Mouse (Mus musculus): ENCODE results near the gene Hdac9. TPM values are rescaled to one million over a fixed set of nuclear protein-coding genes. Genes with fewer than 3 reads are reported as not detected.

Gene Hdac9
- polyA plus RNA-seq, 1 experiment from 2014 or later = 4.6 TPM

GRCm38 (mm10) chr12:34440930-34441329 lies 476.0 kb downstream of the Hdac9 start:
- 27% methylated on average over 8 of the region's 8 CpGs for WGBS
- Histone ChIP-seq H3K27ac (ENCODE audit: low read length) (no peak overlapping the region), H3K4me2 (ENCODE audit: low read depth, low read length) (no peak overlapping the region), H3K36me3 (ENCODE audit: control insufficient read depth, insufficient read depth, low read length) (no peaks in the 10 kb centered on the region), H3K9ac (ENCODE audit: low read length) (no peak overlapping the region), H3K4me3 (replicated peaks; ENCODE audit: low read length) (no peak overlapping the region), H3K27me3 (ENCODE audit: control insufficient read depth, insufficient read depth, low read length) (no peaks in the 10 kb centered on the region), H3K4me1 (ENCODE audit: control insufficient read depth, insufficient read depth, low read length) (no peaks in the 10 kb centered on the region), H3K9me3 (replicated peaks; ENCODE audit: control insufficient read depth, low read length) (no peaks in the 10 kb centered on the region)
- no peak for ATAC-seq (ENCODE audit: insufficient read depth, low FRiP score)

GRCm38 (mm10) chr12:34432919-34433318 lies 484.0 kb downstream of the Hdac9 start:
- Histone ChIP-seq H3K9ac (ENCODE audit: low read length) (no peak overlapping the region), H3K4me2 (ENCODE audit: low read depth, low read length) (no peak overlapping the region), H3K36me3 (ENCODE audit: control insufficient read depth, insufficient read depth, low read length) (no peaks in the 10 kb centered on the region), H3K4me1 (ENCODE audit: control insufficient read depth, insufficient read depth, low read length) (no peaks in the 10 kb centered on the region), H3K27ac (ENCODE audit: low read length) (no peak overlapping the region; the same call in 1 of the 2 replicates), H3K9me3 (replicated peaks; ENCODE audit: control insufficient read depth, low read length) (no peaks in the 10 kb centered on the region), H3K4me3 (replicated peaks; ENCODE audit: low read length) (no peak overlapping the region), H3K27me3 (ENCODE audit: control insufficient read depth, insufficient read depth, low read length) (no peaks in the 10 kb centered on the region)
- 46% methylated on average over 6 of the region's 6 CpGs for WGBS
- ATAC-seq (ENCODE audit: insufficient read depth, low FRiP score) = no peak

GRCm38 (mm10) chr12:34432461-34432860 lies 484.4 kb downstream of the Hdac9 start:
- Histone ChIP-seq H3K27ac (ENCODE audit: low read length) (no peak overlapping the region), H3K4me1 (ENCODE audit: control insufficient read depth, insufficient read depth, low read length) (no peaks in the 10 kb centered on the region), H3K9ac (ENCODE audit: low read length) (no peak overlapping the region), H3K9me3 (replicated peaks; ENCODE audit: control insufficient read depth, low read length) (no peaks in the 10 kb centered on the region), H3K36me3 (ENCODE audit: control insufficient read depth, insufficient read depth, low read length) (no peaks in the 10 kb centered on the region), H3K4me3 (replicated peaks; ENCODE audit: low read length) (no peak overlapping the region), H3K4me2 (ENCODE audit: low read depth, low read length) (no peak overlapping the region), H3K27me3 (ENCODE audit: control insufficient read depth, insufficient read depth, low read length) (no peaks in the 10 kb centered on the region)
- peak; percentile 66; the same call in 1 of the 2 replicates for ATAC-seq (ENCODE audit: insufficient read depth, low FRiP score)
- WGBS = 37% methylated on average over 5 of the region's 5 CpGs

GRCm38 (mm10) chr12:34431832-34432231 lies 485.1 kb downstream of the Hdac9 start:
- Histone ChIP-seq H3K27ac (ENCODE audit: low read length) (no peak overlapping the region), H3K4me1 (ENCODE audit: control insufficient read depth, insufficient read depth, low read length) (no peaks in the 10 kb centered on the region), H3K27me3 (ENCODE audit: control insufficient read depth, insufficient read depth, low read length) (no peaks in the 10 kb centered on the region), H3K36me3 (ENCODE audit: control insufficient read depth, insufficient read depth, low read length) (no peaks in the 10 kb centered on the region), H3K9me3 (replicated peaks; ENCODE audit: control insufficient read depth, low read length) (no peaks in the 10 kb centered on the region), H3K4me3 (replicated peaks; ENCODE audit: low read length) (no peak overlapping the region), H3K4me2 (ENCODE audit: low read depth, low read length) (no peak overlapping the region), H3K9ac (ENCODE audit: low read length) (no peak overlapping the region)
- WGBS = 81% methylated on average over 5 of the region's 5 CpGs
- ATAC-seq (ENCODE audit: insufficient read depth, low FRiP score) = no peak

GRCm38 (mm10) chr12:34425468-34425867 lies 491.4 kb downstream of the Hdac9 start:
- no peak for ATAC-seq (ENCODE audit: insufficient read depth, low FRiP score)
- Histone ChIP-seq H3K36me3 (ENCODE audit: control insufficient read depth, insufficient read depth, low read length) (no peaks in the 10 kb centered on the region), H3K27ac (ENCODE audit: low read length) (no peak overlapping the region), H3K9me3 (replicated peaks; ENCODE audit: control insufficient read depth, low read length) (no peaks in the 10 kb centered on the region), H3K9ac (ENCODE audit: low read length) (no peak overlapping the region), H3K4me2 (ENCODE audit: low read depth, low read length) (no peak overlapping the region), H3K4me3 (replicated peaks; ENCODE audit: low read length) (no peak overlapping the region), H3K4me1 (ENCODE audit: control insufficient read depth, insufficient read depth, low read length) (no peaks in the 10 kb centered on the region), H3K27me3 (ENCODE audit: control insufficient read depth, insufficient read depth, low read length) (no peaks in the 10 kb centered on the region)
- WGBS = 78% methylated on average over 2 of the region's 2 CpGs

- Histone ChIP-seq H3K27ac (ENCODE audit: low read length) (no peak overlapping the region), H3K9me3 (replicated peaks; ENCODE audit: control insufficient read depth, low read length) (no peaks in the 10 kb centered on the region), H3K9ac (ENCODE audit: low read length) (no peak overlapping the region), H3K4me3 (replicated peaks; ENCODE audit: low read length) (no peak overlapping the region), H3K27me3 (ENCODE audit: control insufficient read depth, insufficient read depth, low read length) (no peaks in the 10 kb centered on the region), H3K4me2 (ENCODE audit: low read depth, low read length) (no peak overlapping the region), H3K4me1 (ENCODE audit: control insufficient read depth, insufficient read depth, low read length) (no peaks in the 10 kb centered on the region), H3K36me3 (ENCODE audit: control insufficient read depth, insufficient read depth, low read length) (no peaks in the 10 kb centered on the region)
- ATAC-seq (ENCODE audit: insufficient read depth, low FRiP score) = no peak
- 60% methylated on average over 3 of the region's 3 CpGs for WGBS
Measured at GRCm38 (mm10) chr12:34408139-34408538, 508.8 kb downstream of the Hdac9 start.

GRCm38 (mm10) chr12:34407143-34407542 lies 509.8 kb downstream of the Hdac9 start:
- Histone ChIP-seq H3K27me3 (ENCODE audit: control insufficient read depth, insufficient read depth, low read length) (no peaks in the 10 kb centered on the region), H3K9me3 (replicated peaks; ENCODE audit: control insufficient read depth, low read length) (no peaks in the 10 kb centered on the region), H3K4me3 (replicated peaks; ENCODE audit: low read length) (no peak overlapping the region), H3K4me2 (ENCODE audit: low read depth, low read length) (no peak overlapping the region), H3K9ac (ENCODE audit: low read length) (no peak overlapping the region), H3K36me3 (ENCODE audit: control insufficient read depth, insufficient read depth, low read length) (no peaks in the 10 kb centered on the region), H3K27ac (ENCODE audit: low read length) (no peak overlapping the region), H3K4me1 (ENCODE audit: control insufficient read depth, insufficient read depth, low read length) (no peaks in the 10 kb centered on the region)
- ATAC-seq (ENCODE audit: insufficient read depth, low FRiP score) = no peak
- WGBS = 79% methylated on average over 3 of the region's 3 CpGs

- H3K27ac ChIP-seq (ENCODE audit: low read length) = no peak overlapping the region
- no peak overlapping the region for H3K4me3 ChIP-seq (replicated peaks; ENCODE audit: low read length)
- H3K36me3 ChIP-seq (ENCODE audit: control insufficient read depth, insufficient read depth, low read length) = no peaks in the 10 kb centered on the region
- no peaks in the 10 kb centered on the region for H3K27me3 ChIP-seq (ENCODE audit: control insufficient read depth, insufficient read depth, low read length)
- no peaks in the 10 kb centered on the region for H3K4me1 ChIP-seq (ENCODE audit: control insufficient read depth, insufficient read depth, low read length)
- H3K9ac ChIP-seq (ENCODE audit: low read length) = no peak overlapping the region
- no peak overlapping the region for H3K4me2 ChIP-seq (ENCODE audit: low read depth, low read length)
- no peak for ATAC-seq (ENCODE audit: insufficient read depth, low FRiP score)
- WGBS = 89% methylated on average over 7 of the region's 7 CpGs
- H3K9me3 ChIP-seq (replicated peaks; ENCODE audit: control insufficient read depth, low read length) = no peaks in the 10 kb centered on the region
Measured at GRCm38 (mm10) chr12:34402065-34402464, 514.8 kb downstream of the Hdac9 start.

GRCm38 (mm10) chr12:34398611-34399010 lies 518.3 kb downstream of the Hdac9 start:
- WGBS = 87% methylated on average over 10 of the region's 10 CpGs
- Histone ChIP-seq H3K4me2 (ENCODE audit: low read depth, low read length) (no peak overlapping the region), H3K4me3 (replicated peaks; ENCODE audit: low read length) (no peak overlapping the region), H3K36me3 (ENCODE audit: control insufficient read depth, insufficient read depth, low read length) (no peaks in the 10 kb centered on the region), H3K9ac (ENCODE audit: low read length) (no peak overlapping the region), H3K27me3 (ENCODE audit: control insufficient read depth, insufficient read depth, low read length) (no peaks in the 10 kb centered on the region), H3K4me1 (ENCODE audit: control insufficient read depth, insufficient read depth, low read length) (no peaks in the 10 kb centered on the region), H3K27ac (ENCODE audit: low read length) (no peak overlapping the region), H3K9me3 (replicated peaks; ENCODE audit: control insufficient read depth, low read length) (no peaks in the 10 kb centered on the region)
- no peak for ATAC-seq (ENCODE audit: insufficient read depth, low FRiP score)

GRCm38 (mm10) chr12:34394342-34394741 lies 522.6 kb downstream of the Hdac9 start:
- Histone ChIP-seq H3K9me3 (replicated peaks; ENCODE audit: control insufficient read depth, low read length) (no peaks in the 10 kb centered on the region), H3K36me3 (ENCODE audit: control insufficient read depth, insufficient read depth, low read length) (no peaks in the 10 kb centered on the region), H3K4me3 (replicated peaks; ENCODE audit: low read length) (no peak overlapping the region), H3K4me2 (ENCODE audit: low read depth, low read length) (no peak overlapping the region), H3K27ac (ENCODE audit: low read length) (no peak overlapping the region), H3K9ac (ENCODE audit: low read length) (no peak overlapping the region), H3K27me3 (ENCODE audit: control insufficient read depth, insufficient read depth, low read length) (no peaks in the 10 kb centered on the region), H3K4me1 (ENCODE audit: control insufficient read depth, insufficient read depth, low read length) (no peaks in the 10 kb centered on the region)
- no peak for ATAC-seq (ENCODE audit: insufficient read depth, low FRiP score)
- 65% methylated on average over 3 of the region's 3 CpGs for WGBS
